Mouse (Mus musculus): ENCODE measurements at regions not wholly inside any gene's neighbourhood (a gene's known extent, or its start where the extent isn't known, plus 50 kb on each side); places are given as distances from the start of the nearest gene placed in this dataset.

DNA sequence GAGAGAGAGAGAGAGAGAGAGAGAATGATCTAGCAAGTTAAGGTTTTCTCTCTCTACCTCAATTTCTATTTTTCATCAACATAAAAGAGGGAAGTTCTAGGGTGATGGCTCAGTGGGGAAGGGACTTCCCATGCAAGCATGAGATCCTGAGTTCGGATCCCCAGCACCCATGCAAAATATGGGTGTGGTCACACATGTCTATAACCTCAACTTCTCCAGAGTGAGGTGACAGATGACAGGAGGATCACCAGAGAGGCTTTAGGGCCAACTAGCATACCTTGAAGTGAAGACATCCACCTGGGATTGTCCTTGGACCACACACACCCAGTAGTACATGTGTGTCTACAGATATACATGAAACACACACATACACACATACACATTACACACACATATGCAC lies 306.7 kb upstream of the Kazn start:
- TF ChIP-seq TCF12 (IDR thresholded peaks at IDR 0.05; ENCODE audit: low read depth, low read length) (no peak), CTCF (conservative IDR thresholded peaks at IDR 0.05 in 1 of 2, IDR thresholded peaks at IDR 0.05 in 1 of 2; ENCODE audit: low read depth in 2 of 2, low read length in 2 of 2) (no peak)

All from CH12.LX (cell line).